Mouse (Mus musculus): ENCODE results near the gene Ctsk. TPM values are rescaled to one million over a fixed set of nuclear protein-coding genes. Genes with fewer than 3 reads are reported as not detected.

Ctsk gene
- total RNA-seq, 2 experiments from 2014 or later, result 19.3 to 21.5 TPM

Other genes starting within 250 kb of the Ctsk start
- not detected for gene Bnipl, start 248.1 kb upstream of the Ctsk start, total RNA-seq (2021)
- 10 to 100 TPM; 19.6 to 22.5 TPM for gene Mindy1, start 217.9 kb upstream of the Ctsk start, total RNA-seq (2021)
- gene Prune1, start 217.2 kb upstream of the Ctsk start, total RNA-seq (2021), result 10 to 100 TPM; 35.3 to 35.6 TPM
- under 1 TPM; 0.18 to 0.27 TPM for gene Anxa9, start 192.1 kb upstream of the Ctsk start, total RNA-seq (2021)
- gene Cers2, start 184.5 kb upstream of the Ctsk start, total RNA-seq (2021), result 10 to 100 TPM; 27.8 to 33.2 TPM
- 10 to 100 TPM; 10.4 to 12.8 TPM for gene Setdb1, start 142.1 kb upstream of the Ctsk start, total RNA-seq (2021)
- not detected for gene 4930558C23Rik, start 96.4 kb upstream of the Ctsk start, total RNA-seq (2021)
- 10 to 100 TPM; 38.8 to 39.3 TPM for gene Arnt, start 64.9 kb upstream of the Ctsk start, total RNA-seq (2021)
- gene Ctss, start 27.5 kb downstream of the Ctsk start, total RNA-seq (2021), result 1 to 10 TPM; 3.5 to 3.8 TPM
- gene Hormad1, start 60.4 kb downstream of the Ctsk start, total RNA-seq (2021), result not detected
- 10 to 100 TPM; 13.6 to 14.5 TPM for gene Golph3l, start 89.7 kb downstream of the Ctsk start, total RNA-seq (2021)
- gene Ensa, start 125.7 kb downstream of the Ctsk start, total RNA-seq (2021), result 10 to 100 TPM; 78.4 to 79.8 TPM
- gene Mcl1, start 159.5 kb downstream of the Ctsk start, total RNA-seq (2021), result 100 to 1,000 TPM in 1 of 2 experiments, 10 to 100 TPM in 1; 98.8 to 124 TPM
- 10 to 100 TPM; 27.1 to 50.8 TPM for gene Adamtsl4, start 188.7 kb downstream of the Ctsk start, total RNA-seq (2021)
- gene Ecm1, start 240.3 kb downstream of the Ctsk start, total RNA-seq (2021), result 10 to 100 TPM; 16.7 to 18.5 TPM

Measured in gastrocnemius, postnatal 14 days (tissue).